Mouse (Mus musculus) heart, postnatal 0 days (tissue): ENCODE results near the gene Ophn1.

Source experiments
- CTCF ChIP-seq: IDR thresholded peaks from 2 replicates; pipeline ENCODE4 v1.5.1; 2016; ENCODE audit warnings: antibody characterized with exemption, control low read depth, low read depth
- EP300 ChIP-seq: IDR thresholded peaks from 2 replicates; pipeline ENCODE4 v1.6.1; 2016; ENCODE audit warnings: antibody characterized with exemption, low read depth

DNA sequence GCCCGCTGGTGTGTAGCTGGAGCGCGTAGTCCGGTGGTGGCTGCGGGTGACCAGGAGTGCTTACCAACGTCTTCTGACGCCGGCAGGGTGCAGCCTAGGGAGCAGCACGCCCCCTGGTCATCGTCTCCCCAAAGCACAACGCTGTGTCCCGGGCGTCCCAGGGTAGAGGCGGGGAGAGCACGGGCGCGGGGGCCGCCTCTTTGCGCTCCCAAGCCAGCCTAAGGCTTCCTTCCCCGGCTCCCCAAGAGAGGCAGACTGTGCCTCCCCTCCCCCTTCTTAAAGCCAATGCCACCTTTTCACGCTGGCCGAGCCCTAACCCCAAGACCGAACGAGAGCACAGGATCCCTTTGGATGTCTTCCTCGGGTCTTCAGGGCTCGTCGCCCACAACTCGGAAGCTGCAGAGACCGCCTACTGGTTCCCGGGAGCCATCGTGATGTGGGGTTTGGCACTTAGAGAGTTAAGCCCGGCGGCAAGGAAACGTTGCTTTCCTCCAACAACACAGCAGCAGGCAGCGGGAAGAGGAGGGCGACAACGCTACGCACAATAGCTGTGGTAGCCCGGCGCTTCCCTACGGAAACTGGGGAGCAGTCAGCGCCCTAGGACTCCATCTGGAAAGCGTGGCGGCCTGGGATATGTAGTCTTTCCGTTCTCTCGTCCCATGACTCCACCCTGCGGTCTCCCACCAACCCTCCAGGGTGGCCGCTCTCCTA, at the start of gene Ophn1:
- TF ChIP-seq CTCF (no peak), EP300 (no peak)
